Mouse (Mus musculus) hindbrain, embryonic 11.5 days (tissue): ENCODE results near the gene Gpr19. TPM values are rescaled to one million over a fixed set of nuclear protein-coding genes. Genes with fewer than 3 reads are reported as not detected.

ENCODE experiments used
- ATAC-seq: fragments of 200-750 bp; cut with Nextera tagmentation; 2 replicates; pipeline ENCODE4 v1.8.0; 2017; ENCODE audit warnings: mild to moderate bottlenecking, moderate TSS enrichment, moderate library complexity; ENCODE audit not compliant: low FRiP score
- DNase-seq: peaks from one replicate; pipeline ENCODE4 v3.0.0-alpha.2; 2015; ENCODE audit warnings: low spot score
- H3K27ac ChIP-seq: fragments of 300-500 bp; sonication (generic); 2 replicates; pipeline ENCODE4 v1.5.1; 2014; ENCODE audit warnings: mild to moderate bottlenecking, low read depth, low read length
- H3K27me3 ChIP-seq: fragments of 300-500 bp; sonication (generic); 2 replicates; pipeline ENCODE4 v1.6.1; 2014; ENCODE audit warnings: mild to moderate bottlenecking, low read length, moderate library complexity, mixed read lengths; ENCODE audit not compliant: control insufficient read depth, insufficient read depth
- H3K36me3 ChIP-seq: fragments of 300-500 bp; sonication (generic); 2 replicates; pipeline ENCODE4 v1.6.1; 2014; ENCODE audit warnings: mild to moderate bottlenecking, low read length, moderate library complexity, mixed read lengths; ENCODE audit not compliant: control insufficient read depth, insufficient read depth
- H3K4me1 ChIP-seq: fragments of 300-500 bp; sonication (generic); replicated peaks from 2 replicates; pipeline ENCODE4 v1.6.1; 2014; ENCODE audit warnings: low read length, mixed read lengths; ENCODE audit not compliant: control insufficient read depth, insufficient read depth
- H3K4me2 ChIP-seq: fragments of 300-500 bp; sonication (generic); replicated peaks from 2 replicates; pipeline ENCODE4 v1.6.1; 2014; ENCODE audit warnings: mild to moderate bottlenecking, low read depth, low read length
- H3K4me3 ChIP-seq: fragments of 300-500 bp; sonication (generic); 2 replicates; pipeline ENCODE4 v1.5.1; 2014; ENCODE audit warnings: low read depth, low read length
- H3K9ac ChIP-seq: fragments of 300-500 bp; sonication (generic); 2 replicates; pipeline ENCODE4 v1.6.1; 2014; ENCODE audit warnings: low read depth, low read length
- H3K9me3 ChIP-seq: fragments of 300-500 bp; sonication (generic); 2 replicates; pipeline ENCODE4 v1.6.1; 2016; ENCODE audit warnings: low read length; ENCODE audit not compliant: control insufficient read depth
- WGBS: fragments of 180-500 bp; shearing (Covaris S2); extraction: QIAGEN DNeasy Blood & Tissue Kit; methylation state at CpG from one replicate; pipeline ENCODE4 v1.1.7; 2014; 5-methylcytosine and 5-hydroxymethylcytosine counted together
- polyA plus RNA-seq: library from polyadenylated mRNA; unstranded; fragments of >200 nt; fragmentation: Nextera tagmentation; extraction: Ambion mirVana; gene quantifications from 2 replicates; pipeline ENCODE4 v1.2.1, GENCODE M21; 2014

Gpr19 gene
- polyA plus RNA-seq, 1 experiment from 2014 or later = 27.7 TPM

- peak overlapping the region; percentile 38 for H3K4me2 ChIP-seq
- WGBS = 89% methylated on average over 8 of the region's 8 CpGs
Measured at GRCm38 (mm10) chr6:134886475-134886874, 11.9 kb downstream of the Gpr19 start.

GRCm38 (mm10) chr6:134885515-134885914 lies 12.9 kb downstream of the Gpr19 start:
- peak overlapping the region; percentile 38; the same call in 1 of the 2 replicates for H3K4me2 ChIP-seq
- H3K27ac ChIP-seq = no peak overlapping the region
- no peak overlapping the region for H3K9ac ChIP-seq
- 89% methylated on average over 2 of the region's 2 CpGs for WGBS
- peaks cover 11% of the 10 kb centered on the region; the same call in 1 of the 2 replicates for H3K4me1 ChIP-seq
- no peaks in the 10 kb centered on the region for H3K27me3 ChIP-seq
- no peaks in the 10 kb centered on the region for H3K9me3 ChIP-seq
- no peak for ATAC-seq
- no peak for DNase-seq
- H3K4me3 ChIP-seq = no peak overlapping the region
- no peaks in the 10 kb centered on the region for H3K36me3 ChIP-seq

More at GRCm38 (mm10) chr6:134886475-134886874, 11.9 kb downstream of the Gpr19 start:
- no peak for ATAC-seq
- no peaks in the 10 kb centered on the region for H3K9me3 ChIP-seq
- peak overlapping the region; percentile 56 for H3K4me3 ChIP-seq
- no peaks in the 10 kb centered on the region for H3K27me3 ChIP-seq
- peaks cover 11% of the 10 kb centered on the region; the same call in 1 of the 2 replicates for H3K4me1 ChIP-seq
- no peaks in the 10 kb centered on the region for H3K36me3 ChIP-seq
- peak overlapping the region; percentile 76 for H3K9ac ChIP-seq
- H3K27ac ChIP-seq = no peak overlapping the region
- no peak for DNase-seq

GRCm38 (mm10) chr6:134883661-134884060 lies 14.7 kb downstream of the Gpr19 start:
- H3K9me3 ChIP-seq = no peaks in the 10 kb centered on the region
- H3K9ac ChIP-seq = no peak overlapping the region
- H3K36me3 ChIP-seq = no peaks in the 10 kb centered on the region
- H3K4me2 ChIP-seq = no peak overlapping the region
- 88% methylated on average over 4 of the region's 4 CpGs for WGBS
- no peak overlapping the region for H3K27ac ChIP-seq
- ATAC-seq (no peak), DNase-seq (no peak)
- H3K4me1 ChIP-seq = peaks cover 6% of the 10 kb centered on the region; the same call in 1 of the 2 replicates
- no peaks in the 10 kb centered on the region for H3K27me3 ChIP-seq
- H3K4me3 ChIP-seq = no peak overlapping the region

GRCm38 (mm10) chr6:134880046-134880445 lies 18.3 kb downstream of the Gpr19 start:
- H3K4me3 ChIP-seq = no peak overlapping the region
- H3K4me2 ChIP-seq = no peak overlapping the region
- H3K9ac ChIP-seq = no peak overlapping the region
- 84% methylated on average over 2 of the region's 2 CpGs for WGBS
- H3K27me3 ChIP-seq = no peaks in the 10 kb centered on the region
- H3K36me3 ChIP-seq = no peaks in the 10 kb centered on the region
- DNase-seq (no peak), ATAC-seq (no peak)
- H3K4me1 ChIP-seq = no peaks in the 10 kb centered on the region
- no peak overlapping the region for H3K27ac ChIP-seq
- no peaks in the 10 kb centered on the region for H3K9me3 ChIP-seq

DNA sequence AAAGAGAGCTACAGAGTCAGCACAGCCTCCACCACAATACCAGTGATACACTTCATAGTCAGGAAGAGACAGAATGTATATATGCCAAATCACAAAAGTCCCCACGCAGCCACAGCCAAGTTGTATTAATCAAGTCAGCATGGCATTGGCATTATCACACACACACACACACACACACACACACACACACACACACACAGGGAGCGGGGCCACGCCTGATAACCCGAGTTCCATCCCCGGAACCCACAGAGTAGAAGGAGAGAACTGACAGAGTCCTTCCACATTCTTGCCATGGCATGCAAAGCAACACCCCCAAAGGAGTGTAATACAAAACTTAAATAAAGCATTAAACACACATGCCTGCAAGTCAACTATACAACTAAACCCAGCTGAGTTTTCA lies 18.8 kb downstream of the Gpr19 start:
- DNase-seq (no peak), ATAC-seq (no peak)
- WGBS = 90% methylated on average over 5 of the region's 5 CpGs
- Histone ChIP-seq H3K9ac (no peak overlapping the region), H3K9me3 (no peaks in the 10 kb centered on the region), H3K27ac (no peak overlapping the region), H3K4me2 (no peak overlapping the region), H3K4me3 (no peak overlapping the region), H3K36me3 (no peaks in the 10 kb centered on the region), H3K4me1 (no peaks in the 10 kb centered on the region), H3K27me3 (no peaks in the 10 kb centered on the region)

GRCm38 (mm10) chr6:134877892-134878291 lies 20.5 kb downstream of the Gpr19 start:
- Histone ChIP-seq H3K4me2 (no peak overlapping the region), H3K27ac (no peak overlapping the region), H3K9me3 (no peaks in the 10 kb centered on the region), H3K4me1 (no peaks in the 10 kb centered on the region), H3K9ac (no peak overlapping the region), H3K4me3 (no peak overlapping the region), H3K36me3 (no peaks in the 10 kb centered on the region), H3K27me3 (no peaks in the 10 kb centered on the region)
- DNase-seq (no peak), ATAC-seq (no peak)
- WGBS = 84% methylated on average over 1 of the region's 1 CpGs

- Histone ChIP-seq H3K9ac (no peak overlapping the region), H3K4me1 (no peaks in the 10 kb centered on the region), H3K9me3 (no peaks in the 10 kb centered on the region), H3K4me3 (no peak overlapping the region), H3K27me3 (no peaks in the 10 kb centered on the region), H3K36me3 (no peaks in the 10 kb centered on the region), H3K4me2 (no peak overlapping the region), H3K27ac (no peak overlapping the region)
- 89% methylated on average over 4 of the region's 4 CpGs for WGBS
- DNase-seq = no peak
- no peak for ATAC-seq
Measured at GRCm38 (mm10) chr6:134877276-134877675, 21.1 kb downstream of the Gpr19 start.

- Histone ChIP-seq H3K4me3 (no peak overlapping the region), H3K27me3 (no peaks in the 10 kb centered on the region), H3K4me1 (no peaks in the 10 kb centered on the region), H3K9ac (no peak overlapping the region), H3K36me3 (no peaks in the 10 kb centered on the region), H3K4me2 (no peak overlapping the region), H3K9me3 (no peaks in the 10 kb centered on the region), H3K27ac (no peak overlapping the region)
- ATAC-seq (peak; percentile 22; the same call in 1 of the 2 replicates), DNase-seq (peak; percentile 39)
- WGBS = 89% methylated on average over 6 of the region's 6 CpGs
Measured at GRCm38 (mm10) chr6:134876795-134877194, 21.6 kb downstream of the Gpr19 start.

DNA sequence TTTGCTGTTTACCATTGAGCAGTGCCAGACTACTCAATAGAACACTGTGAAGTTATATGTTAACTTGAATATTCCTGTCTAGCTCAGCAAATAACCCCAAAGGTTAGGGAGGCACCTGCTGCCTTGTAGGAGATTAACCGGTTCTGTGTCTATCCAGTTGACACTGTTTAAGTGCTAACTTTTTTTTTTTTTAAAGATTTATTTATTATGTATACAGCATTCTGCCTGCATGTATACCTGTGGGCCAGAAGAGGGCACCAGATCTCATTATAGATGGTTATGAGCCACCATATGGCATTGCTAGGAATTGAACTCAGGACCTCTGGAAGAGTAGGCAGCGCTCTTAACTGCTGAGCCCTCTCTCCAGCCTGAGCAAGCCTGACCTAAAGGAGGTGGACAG lies 25.4 kb downstream of the Gpr19 start:
- no peaks in the 10 kb centered on the region for H3K9me3 ChIP-seq
- no peak overlapping the region for H3K27ac ChIP-seq
- WGBS = 86% methylated on average over 2 of the region's 2 CpGs
- no peaks in the 10 kb centered on the region for H3K4me1 ChIP-seq
- ATAC-seq = no peak
- no peak overlapping the region for H3K4me2 ChIP-seq
- no peak overlapping the region for H3K4me3 ChIP-seq
- DNase-seq = no peak
- peaks cover 19% of the 10 kb centered on the region for H3K36me3 ChIP-seq
- no peaks in the 10 kb centered on the region for H3K27me3 ChIP-seq
- no peak overlapping the region for H3K9ac ChIP-seq
